In the genomic region with DNA sequence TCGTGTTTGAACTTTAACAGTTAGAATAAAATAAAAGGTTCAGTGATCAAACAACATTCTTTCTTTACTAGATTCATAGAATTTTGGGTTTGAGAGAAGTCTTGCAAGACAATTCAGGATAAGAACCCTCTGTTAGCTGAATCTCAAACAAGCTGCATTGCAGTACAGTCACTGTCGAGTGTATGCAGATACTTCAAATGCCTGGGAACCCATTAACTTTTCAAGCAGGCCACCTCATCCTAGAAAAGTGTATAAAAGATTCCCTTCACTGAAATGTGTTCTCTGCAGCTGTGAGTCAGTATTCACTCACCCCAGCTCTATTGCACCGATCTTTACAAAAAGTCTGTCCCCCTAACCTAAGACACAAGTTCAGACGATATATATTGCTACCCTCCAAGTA, we compare ENCODE assay signal across 9 mouse cellular contexts. TPM values are rescaled to one million over a fixed set of nuclear protein-coding genes. Genes with fewer than 3 reads are reported as not detected.
DNase-seq lines count a peak whose midpoint lies in the region; ATAC-seq and TF ChIP-seq lines count a peak whose summit lies in the region.
"Had no signal": no experiment of that assay in that cellular context is flagged by ENCODE, and none has a peak within 500 bp of the region (broad histone marks: within the 10 kb centered on the region; RNA-seq: fewer than 3 reads in every experiment).

No protein-coding gene starts in this region.

- H3K36me3 ChIP-seq in lung, embryonic 14.5 days (ENCODE audit: insufficient read depth) = peaks cover 20% of the 10 kb centered on the region
- peaks cover 20% of the 10 kb centered on the region for H3K36me3 ChIP-seq in embryonic facial prominence, embryonic 13.5 days
- peaks cover 3% of the 10 kb centered on the region; the same call in 1 of the 2 replicates for H3K36me3 ChIP-seq in limb, embryonic 11.5 days (ENCODE audit: control insufficient read depth, insufficient read depth, low read length)
- H3K36me3 ChIP-seq in neural tube, embryonic 15.5 days = peaks cover 16% of the 10 kb centered on the region

- H3K4me2 ChIP-seq in lung, embryonic 14.5 days = peak overlapping the region; percentile 84
- H3K4me2 ChIP-seq in embryonic facial prominence, embryonic 13.5 days = peak overlapping the region; percentile 82
- peak overlapping the region; percentile 73 for H3K4me2 ChIP-seq in limb, embryonic 11.5 days (ENCODE audit: low read depth, severe bottlenecking)
- peak overlapping the region; percentile 63 for H3K4me2 ChIP-seq in neural tube, embryonic 15.5 days

- no peak overlapping the region for H3K27ac ChIP-seq in lung, embryonic 14.5 days (ENCODE audit: low read depth)
- no peak overlapping the region for H3K27ac ChIP-seq in embryonic facial prominence, embryonic 13.5 days
- no peak overlapping the region for H3K27ac ChIP-seq in limb, embryonic 11.5 days (replicated peaks; ENCODE audit: low read depth, low read length)
- H3K27ac ChIP-seq in neural tube, embryonic 15.5 days (replicated peaks) = no peak overlapping the region

- peaks cover 7% of the 10 kb centered on the region; the same call in 1 of the 2 replicates for H3K4me1 ChIP-seq in lung, embryonic 14.5 days (ENCODE audit: insufficient read depth)
- peaks cover 13% of the 10 kb centered on the region for H3K4me1 ChIP-seq in embryonic facial prominence, embryonic 13.5 days
- peaks cover 3% of the 10 kb centered on the region; the same call in 1 of the 2 replicates for H3K4me1 ChIP-seq in limb, embryonic 11.5 days (ENCODE audit: control insufficient read depth, insufficient read depth, low read length)
- peaks cover 34% of the 10 kb centered on the region for H3K4me1 ChIP-seq in neural tube, embryonic 15.5 days

- no peaks in the 10 kb centered on the region for H3K27me3 ChIP-seq in lung, embryonic 14.5 days (ENCODE audit: insufficient read depth, low read length)
- H3K27me3 ChIP-seq in embryonic facial prominence, embryonic 13.5 days = no peaks in the 10 kb centered on the region
- H3K27me3 ChIP-seq in limb, embryonic 11.5 days (ENCODE audit: control insufficient read depth, insufficient read depth, low read length) = no peaks in the 10 kb centered on the region
- H3K27me3 ChIP-seq in neural tube, embryonic 15.5 days (replicated peaks) = no peaks in the 10 kb centered on the region

- 45% methylated on average over 4 of the region's 4 CpGs for WGBS in lung, embryonic 14.5 days
- 74% methylated on average over 4 of the region's 4 CpGs for WGBS in embryonic facial prominence, embryonic 13.5 days
- 74% methylated on average over 4 of the region's 4 CpGs for WGBS in limb, embryonic 11.5 days
- WGBS in neural tube, embryonic 15.5 days = 62% methylated on average over 4 of the region's 4 CpGs

- no peaks in the 10 kb centered on the region for H3K9me3 ChIP-seq in lung, embryonic 14.5 days (ENCODE audit: low read depth, low read length)
- no peaks in the 10 kb centered on the region for H3K9me3 ChIP-seq in embryonic facial prominence, embryonic 13.5 days
- no peaks in the 10 kb centered on the region for H3K9me3 ChIP-seq in limb, embryonic 11.5 days (ENCODE audit: control insufficient read depth, low read length)
- no peaks in the 10 kb centered on the region for H3K9me3 ChIP-seq in neural tube, embryonic 15.5 days (replicated peaks)

- intact Hi-C loops in gastrocnemius, postnatal 36 days (cut with DNase I) = loop anchor here (5.0 to 10.0 kb wide), 2 partner anchors 126 to 269 kb away; partner anchors contain the start of genes Ccdc88a and Prorsd1

- peak overlapping the region; percentile 59 for H3K4me3 ChIP-seq in lung, embryonic 14.5 days (ENCODE audit: low read depth, low read length)
- peak overlapping the region; percentile 81 for H3K4me3 ChIP-seq in embryonic facial prominence, embryonic 13.5 days
- peak overlapping the region; percentile 82 for H3K4me3 ChIP-seq in limb, embryonic 11.5 days (ENCODE audit: low read depth, low read length)
- H3K4me3 ChIP-seq in neural tube, embryonic 15.5 days (replicated peaks) = peak overlapping the region; percentile 95

- no peak for ATAC-seq in lung, embryonic 14.5 days (ENCODE audit: insufficient read depth)
- no peak for ATAC-seq in embryonic facial prominence, embryonic 13.5 days (ENCODE audit: insufficient number of reproducible peaks, insufficient read depth, low FRiP score, low TSS enrichment, low read depth)
- no peak for ATAC-seq in limb, embryonic 11.5 days (ENCODE audit: insufficient number of reproducible peaks, low FRiP score, low TSS enrichment, low read depth)
- no peak for ATAC-seq in neural tube, embryonic 15.5 days (ENCODE audit: low FRiP score)

- H3K9ac ChIP-seq in lung, embryonic 14.5 days = peak overlapping the region; percentile 56
- H3K9ac ChIP-seq in embryonic facial prominence, embryonic 13.5 days = peak overlapping the region; percentile 79
- H3K9ac ChIP-seq in limb, embryonic 11.5 days (ENCODE audit: low read length) = no peak overlapping the region
- H3K9ac ChIP-seq in neural tube, embryonic 15.5 days (replicated peaks) = peak overlapping the region; percentile 82; the same call in 1 of the 2 replicates

- peak; percentile 21 for DNase-seq in lung, embryonic 14.5 days
- no peak for DNase-seq in lung, postnatal 4 days
- no peak for DNase-seq in limb, embryonic 11.5 days (ENCODE audit: low spot score)
- no peak for DNase-seq in gastrocnemius, postnatal 36 days
- DNase-seq in kidney, postnatal 25 days = no peak
- DNase-seq in B cell, adult 2 months = no peak
- DNase-seq: right cerebral cortex, postnatal 4 days had no signal

- no peak for TF ChIP-seq CTCF in lung, embryonic 14.5 days (IDR thresholded peaks at IDR 0.05; ENCODE audit: low read depth)

RNA-seq across cellular contexts. Expression of gene Cfap36, which starts 1.2 kb away (rescaled TPM):
- polyA plus RNA-seq in lung, embryonic 14.5 days (2014; fragmentation: Nextera tagmentation; extraction: Ambion mirVana) = 57.9 and 58.7 TPM in 2 replicates
- polyA plus RNA-seq in embryonic facial prominence, embryonic 13.5 days (2015; fragmentation: Nextera tagmentation; extraction: Ambion mirVana) = 66.4 and 66.6 TPM in 2 replicates
- polyA plus RNA-seq in limb, embryonic 11.5 days (2014; fragmentation: Nextera tagmentation; extraction: Ambion mirVana) = 61.4 and 62.0 TPM in 2 replicates
- 133 and 144 TPM in 2 replicates for polyA plus RNA-seq in neural tube, embryonic 15.5 days (2015; fragmentation: Nextera tagmentation; extraction: Ambion mirVana)
- 1 to 10 TPM; 8.0 to 8.8 TPM for total RNA-seq in gastrocnemius, postnatal 36 days (2021)
